Mouse (Mus musculus): ENCODE results near the gene Rhobtb1.

Gene Rhobtb1

DNA sequence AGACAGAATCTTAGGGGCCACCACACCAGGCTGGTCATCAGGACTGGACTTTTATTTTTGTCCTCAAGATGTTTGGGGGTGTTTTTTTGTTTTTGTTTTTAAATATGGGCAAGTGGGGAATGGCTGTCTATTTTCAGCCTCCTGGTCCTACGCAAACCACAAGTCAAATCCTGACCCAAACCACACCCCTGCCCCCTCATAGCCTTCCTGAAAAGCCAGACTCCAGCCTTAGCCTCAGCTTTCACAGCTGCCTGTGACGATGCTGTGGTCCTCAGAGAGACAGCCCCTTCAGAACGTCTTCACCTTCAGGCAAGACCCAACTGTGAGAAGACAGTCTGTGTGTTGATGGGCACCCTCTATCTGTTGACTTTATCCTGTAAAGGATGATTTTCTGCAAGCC is 95.5 kb downstream of the Rhobtb1 start:
- DNase-seq (ENCODE audit: low read depth, low spot score) = no peak

DNA sequence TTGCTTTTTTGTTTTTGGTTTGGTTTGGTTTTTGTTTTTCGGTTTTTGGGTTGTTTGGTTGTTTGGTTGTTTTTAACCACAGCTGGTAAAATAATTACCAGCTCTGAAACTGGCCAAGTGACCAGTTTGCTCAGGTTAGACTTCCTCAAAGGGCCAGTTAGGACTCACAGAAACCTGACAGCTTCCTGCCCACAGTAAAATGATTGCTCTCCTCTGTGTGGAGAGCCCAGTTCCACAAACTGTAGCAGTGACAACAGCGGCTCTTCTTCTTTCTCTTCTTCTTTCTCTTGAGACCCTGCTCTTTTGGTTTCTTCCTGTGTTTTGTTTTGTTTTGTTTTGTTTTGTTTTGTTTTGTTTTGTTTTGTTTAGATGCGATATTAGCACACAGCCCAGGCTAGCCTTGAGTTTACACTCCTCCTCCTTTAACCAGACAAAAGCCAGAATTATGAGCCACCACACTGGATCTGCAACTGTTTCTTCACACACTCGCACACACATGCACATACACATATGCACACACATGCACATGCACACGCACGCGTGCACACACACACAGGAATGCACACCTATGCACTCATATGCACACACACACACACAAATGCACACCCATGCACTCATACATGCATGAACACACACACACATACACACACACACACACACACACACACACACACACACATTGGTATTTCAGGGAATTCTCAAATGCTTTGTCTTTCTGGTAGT is 96.2 kb downstream of the Rhobtb1 start:
- DNase-seq (ENCODE audit: low read depth, low spot score) = no peak

DNA sequence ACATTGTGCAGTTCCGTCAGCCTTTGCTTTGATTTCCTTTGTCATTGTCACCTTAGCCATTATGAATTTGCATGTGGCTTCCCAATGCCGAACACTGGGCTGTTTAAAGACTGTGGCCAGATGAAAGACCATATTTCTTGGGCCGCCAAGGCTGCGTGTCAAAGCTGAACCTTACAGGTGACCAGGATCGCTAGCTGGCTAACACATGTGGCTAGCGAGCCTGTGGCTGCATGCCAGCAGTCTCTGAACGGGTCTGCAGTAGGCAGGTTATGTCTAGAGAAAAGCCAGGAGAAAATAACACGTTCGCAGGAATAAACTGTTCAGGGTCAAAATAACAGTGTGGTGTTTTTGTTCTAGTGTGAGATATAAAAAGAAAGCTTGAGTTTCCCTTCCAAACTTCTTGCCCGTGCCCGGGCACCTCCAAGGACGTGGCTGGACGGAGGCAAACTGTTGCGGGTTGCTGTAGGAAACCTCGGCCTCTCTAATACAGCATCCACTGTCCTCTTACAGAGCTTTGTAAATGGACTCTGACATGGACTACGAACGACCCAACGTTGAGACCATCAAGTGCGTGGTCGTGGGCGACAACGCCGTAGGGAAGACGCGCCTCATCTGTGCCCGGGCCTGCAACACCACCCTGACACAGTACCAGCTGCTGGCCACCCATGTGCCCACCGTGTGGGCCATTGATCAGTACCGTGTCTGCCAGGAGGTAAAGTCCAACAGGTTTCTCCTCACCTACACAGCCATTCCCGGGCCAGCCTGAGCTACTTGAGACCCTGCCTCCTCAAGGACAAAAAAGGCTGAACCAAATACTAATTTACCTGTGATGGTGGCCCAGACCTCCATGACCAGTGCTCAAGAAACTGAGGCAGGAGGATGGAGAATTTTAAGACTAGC is 97.3 kb downstream of the Rhobtb1 start:
- no peak for DNase-seq (ENCODE audit: low read depth, low spot score)

- DNase-seq (ENCODE audit: low read depth, low spot score) = no peak
Observed at GRCm38 (mm10) chr10:69251254-69251653, 100.0 kb downstream of the Rhobtb1 start.

DNA sequence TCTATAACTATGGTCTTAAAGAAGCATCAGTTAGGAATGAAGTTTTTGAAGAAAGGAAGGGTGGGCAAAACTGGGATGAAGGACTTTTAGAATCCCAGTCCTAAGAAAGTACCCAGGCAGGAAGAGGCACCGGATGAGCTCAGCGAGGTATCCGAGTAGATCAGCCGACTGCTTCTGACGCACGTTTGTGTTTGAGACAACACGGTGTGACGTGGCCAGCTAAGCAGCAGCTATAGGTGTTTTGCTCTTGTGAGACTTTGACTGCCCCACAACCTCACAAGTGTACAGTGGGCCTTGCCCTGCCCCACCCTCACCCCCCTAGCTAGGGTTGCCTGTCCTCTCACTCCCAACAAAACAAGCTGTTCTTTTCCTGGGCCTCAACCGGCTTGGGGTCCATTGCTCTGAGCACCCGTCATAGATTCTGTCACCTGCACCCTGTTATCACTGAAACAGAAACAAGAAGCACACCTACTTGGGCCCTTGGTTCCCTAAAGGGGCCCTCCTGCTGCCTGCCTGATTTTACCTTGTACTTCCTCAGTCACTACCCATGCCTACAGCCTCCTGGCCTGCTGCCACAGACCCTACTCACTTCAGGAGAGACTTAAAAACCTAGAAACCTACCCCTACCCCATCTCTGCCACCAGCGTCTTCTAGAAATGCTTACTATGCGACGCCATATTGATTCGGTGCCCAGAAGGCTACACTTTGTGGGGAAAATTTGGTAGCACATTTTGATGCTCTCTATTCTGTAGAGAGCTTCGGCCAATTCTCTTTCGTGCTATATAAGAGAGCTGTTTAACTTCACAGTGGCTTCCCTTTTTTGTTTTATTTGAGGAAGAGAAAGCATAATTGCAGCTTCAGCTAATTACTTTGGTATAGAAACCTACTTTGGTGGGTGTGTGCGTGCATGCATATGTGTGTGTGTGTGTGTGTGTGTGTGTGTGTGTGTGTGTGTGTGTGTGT is 101.2 kb downstream of the Rhobtb1 start:
- DNase-seq (ENCODE audit: low read depth, low spot score) = no peak

DNA sequence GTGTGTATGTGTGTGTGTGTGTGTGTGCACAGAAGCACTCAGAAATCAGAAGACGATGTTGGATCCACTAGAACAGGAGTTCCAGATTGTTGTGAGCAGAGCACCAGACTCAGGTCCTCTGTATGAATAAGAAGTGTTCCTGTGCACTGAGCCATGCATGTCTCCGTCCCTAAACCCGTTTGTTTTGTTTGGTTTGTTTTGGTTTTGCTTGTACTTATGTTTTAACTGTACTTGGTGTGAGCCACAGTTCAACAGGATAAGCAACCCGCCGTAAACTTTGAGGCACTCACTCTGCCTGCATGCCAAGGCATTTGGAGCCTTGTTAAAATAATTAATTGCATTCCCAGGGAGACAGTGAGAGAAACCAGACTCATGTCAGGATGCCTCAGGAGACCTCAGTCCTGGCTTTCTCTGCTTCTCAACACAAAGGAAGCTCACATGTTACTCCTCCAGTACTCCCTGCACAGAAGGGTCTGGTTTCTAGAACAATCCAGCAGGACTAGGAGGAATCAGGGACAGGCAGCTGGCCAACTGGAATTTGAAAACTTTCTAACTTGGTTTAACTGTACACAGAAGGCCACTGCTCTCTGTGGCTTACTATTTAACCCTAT is 101.9 kb downstream of the Rhobtb1 start:
- DNase-seq (ENCODE audit: low read depth, low spot score) = peak; percentile 68

DNA sequence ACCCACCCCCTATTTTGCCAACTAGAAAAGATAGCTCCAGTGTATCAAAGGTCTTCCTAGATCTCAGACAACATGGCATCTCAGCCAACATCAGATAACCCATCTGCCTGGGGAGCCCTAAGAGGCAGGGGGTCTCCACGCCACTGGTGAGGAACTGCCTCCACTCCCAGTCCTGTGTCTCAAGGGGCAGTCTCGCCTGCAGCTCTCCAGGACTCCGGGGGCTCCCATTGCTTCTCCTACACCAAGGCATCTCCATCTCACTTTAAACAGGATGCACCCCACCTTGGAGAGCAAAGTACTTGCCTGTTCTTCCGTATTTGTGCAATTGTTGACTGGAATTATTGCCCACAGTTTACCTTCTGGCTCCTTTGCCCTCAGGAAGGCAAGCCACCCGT is 102.4 kb downstream of the Rhobtb1 start:
- no peak for DNase-seq (ENCODE audit: low read depth, low spot score)

- peak; percentile 61 for DNase-seq (ENCODE audit: low read depth, low spot score)
Observed at GRCm38 (mm10) chr10:69254390-69254847, 103.2 kb downstream of the Rhobtb1 start.

DNA sequence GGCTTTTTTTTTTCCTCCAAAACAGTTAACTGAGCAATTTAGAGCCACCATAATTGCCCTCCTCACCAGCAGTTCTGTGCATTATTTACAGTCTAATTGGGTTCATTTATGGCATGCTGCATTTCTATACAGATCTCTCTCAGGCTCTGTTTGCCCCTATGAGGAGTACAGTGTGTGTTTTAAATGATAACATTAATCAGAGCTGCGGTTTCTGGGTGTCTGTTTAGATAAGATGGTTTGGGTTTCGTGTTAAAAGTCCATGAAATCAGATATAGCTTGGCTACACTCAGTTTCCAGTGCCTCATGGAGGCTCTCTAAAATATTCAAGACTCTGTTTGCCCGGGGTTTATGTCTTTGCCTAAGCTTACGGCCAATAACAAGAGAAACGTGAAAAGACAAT is 104.4 kb downstream of the Rhobtb1 start:
- no peak for DNase-seq (ENCODE audit: low read depth, low spot score)

- no peak for DNase-seq (ENCODE audit: low read depth, low spot score)
Observed at GRCm38 (mm10) chr10:69257592-69258133, 106.4 kb downstream of the Rhobtb1 start.

GRCm38 (mm10) chr10:69258588-69258987 is 107.4 kb downstream of the Rhobtb1 start:
- no peak for DNase-seq (ENCODE audit: low read depth, low spot score)

- DNase-seq (ENCODE audit: low read depth, low spot score) = no peak
Observed at GRCm38 (mm10) chr10:69259161-69259560, 107.9 kb downstream of the Rhobtb1 start.

DNA sequence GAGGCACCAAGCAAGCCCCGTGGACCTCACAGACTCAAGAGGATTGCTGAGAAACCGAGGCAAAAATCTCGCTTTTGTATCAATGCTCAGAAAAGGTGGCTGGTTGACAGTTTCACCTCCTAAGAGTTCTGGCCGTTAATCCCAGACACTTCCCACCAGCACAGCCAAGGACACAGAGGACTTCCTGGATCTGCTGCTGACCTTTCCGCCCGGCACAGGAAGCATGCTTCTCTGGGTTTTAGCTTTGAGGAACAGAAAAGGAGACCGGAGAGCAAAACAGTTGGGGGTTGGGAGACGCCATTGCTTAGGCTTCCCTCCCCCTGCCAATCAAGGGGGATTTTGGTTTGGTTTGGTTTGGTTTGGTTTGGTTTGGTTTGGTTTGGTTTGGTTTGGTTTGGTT is 108.7 kb downstream of the Rhobtb1 start:
- no peak for DNase-seq (ENCODE audit: low read depth, low spot score)

GRCm38 (mm10) chr10:69262918-69263822 is 111.9 kb downstream of the Rhobtb1 start:
- no peak for DNase-seq (ENCODE audit: low read depth, low spot score)

DNA sequence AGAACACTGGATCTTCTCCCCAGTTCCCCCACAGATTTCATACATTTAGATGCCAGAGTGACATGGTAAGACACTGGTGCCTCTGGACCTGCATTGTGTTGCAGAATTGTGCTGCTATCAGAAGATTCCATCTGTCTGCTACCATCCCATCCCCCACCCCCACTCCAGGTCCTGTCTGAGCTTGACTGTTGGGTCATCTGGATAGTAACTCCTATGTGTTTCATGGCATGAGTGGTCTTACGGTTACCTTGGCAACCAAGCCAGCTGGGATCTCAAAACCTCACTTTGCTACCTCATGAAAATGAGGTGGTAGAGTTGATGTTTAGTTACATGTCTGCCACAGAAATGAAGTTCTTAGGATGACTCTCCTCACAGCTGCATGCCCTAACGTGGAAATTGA is 112.7 kb downstream of the Rhobtb1 start:
- peak; percentile 30 for DNase-seq (ENCODE audit: low read depth, low spot score)

- no peak for DNase-seq (ENCODE audit: low read depth, low spot score)
Observed at GRCm38 (mm10) chr10:69265421-69265820, 114.2 kb downstream of the Rhobtb1 start.

DNA sequence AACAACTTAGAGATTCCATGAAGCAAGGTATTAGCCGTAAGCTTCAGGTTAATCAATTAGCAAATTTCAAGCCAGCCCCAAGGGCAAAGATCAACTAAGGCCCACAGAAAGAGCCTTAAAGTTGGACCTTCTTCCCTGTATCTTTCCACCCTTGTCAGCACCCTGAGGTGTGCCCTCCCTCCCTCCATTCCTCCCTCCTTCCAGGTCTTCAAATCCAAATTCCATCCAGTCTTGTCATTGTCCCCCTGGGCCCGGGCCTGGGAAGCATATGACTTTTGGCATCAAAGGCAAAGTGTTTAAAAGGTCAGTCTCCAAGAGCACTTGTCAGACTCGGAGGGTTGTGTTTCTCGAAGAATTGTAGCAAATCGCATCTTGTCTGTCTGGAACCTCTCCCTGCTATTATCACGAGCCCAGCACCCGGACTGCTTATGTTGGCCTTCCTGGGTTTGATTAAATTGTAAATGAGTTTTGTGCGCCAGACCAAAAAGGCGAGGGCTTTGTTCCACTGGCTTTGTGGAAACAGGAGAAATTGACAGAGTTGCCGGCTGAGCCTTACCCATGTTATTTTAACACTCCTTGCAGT is 116.9 kb downstream of the Rhobtb1 start:
- DNase-seq (ENCODE audit: low read depth, low spot score) = no peak

- DNase-seq (ENCODE audit: low read depth, low spot score) = peak; percentile 17
Observed at GRCm38 (mm10) chr10:69271436-69271835, 120.2 kb downstream of the Rhobtb1 start.

DNA sequence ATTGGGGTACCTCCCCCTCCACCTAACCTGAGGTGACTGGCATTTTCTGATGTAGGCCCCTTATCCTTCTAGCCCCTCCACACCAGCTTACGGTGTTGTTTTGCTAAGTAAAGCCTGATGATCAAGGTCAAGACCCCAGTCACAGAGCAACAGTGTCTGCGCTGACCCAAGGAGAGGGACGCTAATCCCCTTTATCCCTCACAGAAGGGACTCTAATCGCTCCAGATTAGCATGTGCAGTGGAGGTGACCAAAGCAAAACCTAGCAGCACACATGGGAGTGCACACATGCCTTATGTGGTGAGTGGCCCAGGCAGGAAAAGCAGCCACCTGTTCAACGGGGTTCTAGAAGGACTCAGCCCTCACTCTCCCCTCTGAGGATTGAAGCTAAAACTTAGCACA is 123.0 kb downstream of the Rhobtb1 start:
- no peak for DNase-seq (ENCODE audit: low read depth, low spot score)

Data from mesoderm, embryonic 11.5 days (tissue).